Mouse (Mus musculus): ENCODE data around the gene Gm3676. TPM values are rescaled to one million over a fixed set of nuclear protein-coding genes. Genes with fewer than 3 reads are reported as not detected.

Gene Gm3676
- not detected for polyA plus RNA-seq (2017; shearing (Covaris generic))

DNA sequence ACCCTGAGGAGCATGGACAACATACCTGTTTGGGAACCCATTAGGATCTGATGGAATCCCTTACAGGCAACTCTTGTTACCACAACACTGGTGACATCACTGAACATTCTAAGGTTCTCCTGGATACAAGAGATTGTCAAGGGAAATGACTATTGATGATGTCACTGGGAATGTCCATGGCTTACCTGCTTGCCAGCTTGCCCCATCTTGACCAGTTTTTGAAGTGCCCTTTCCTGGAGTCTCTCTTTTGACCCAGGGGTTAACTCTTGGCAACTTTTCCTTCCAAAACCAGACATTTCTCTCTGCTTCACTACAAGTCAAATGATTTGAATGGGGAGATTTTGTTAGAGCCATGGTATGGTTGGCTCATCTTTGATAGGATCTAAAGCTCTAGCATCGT, at the start of gene Gm3676:
TSS of gene Gm3676 (minus strand) at position 101 of the 400 bp plus-strand sequence.

DNA sequence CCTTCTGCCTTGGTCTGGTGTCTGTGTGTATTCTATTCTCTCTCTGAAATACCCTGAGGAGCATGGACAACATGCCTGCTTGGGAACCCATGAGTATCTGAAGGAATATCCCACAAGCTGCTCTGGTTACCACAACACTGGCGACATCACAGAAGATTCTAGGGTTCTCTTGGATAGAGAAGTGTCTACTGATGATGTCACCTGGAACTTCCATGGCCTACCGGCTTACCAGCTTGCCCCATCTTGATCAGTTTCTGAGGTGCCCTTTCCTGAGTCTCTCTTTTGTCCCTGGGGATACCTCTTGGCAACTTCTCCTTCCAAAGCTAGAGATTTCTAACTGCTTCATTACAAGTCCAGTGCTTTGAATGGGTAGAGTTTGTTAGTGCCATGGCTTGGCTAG, 21.8 kb downstream of the Gm3676 start, which contains the start of gene Gm3072:
TSS of gene Gm3072 (minus strand) at position 101 of the 400 bp plus-strand sequence.

Other genes with a start within 250 kb of the Gm3676 start
- not detected for gene Gm6482, start 238.2 kb downstream of the Gm3676 start, polyA plus RNA-seq (2017; shearing (Covaris generic))
- gene Gm7954, start 193.0 kb downstream of the Gm3676 start, polyA plus RNA-seq (2017; shearing (Covaris generic)), result not detected
- gene Gm3486, start 157.0 kb downstream of the Gm3676 start, polyA plus RNA-seq (2017; shearing (Covaris generic)), result not detected
- not detected for gene Gm7970, start 90.9 kb downstream of the Gm3676 start, polyA plus RNA-seq (2017; shearing (Covaris generic))
- under 1 TPM; 0.29 to 0.44 TPM for gene 1700049E17Rik2, start 73.3 kb downstream of the Gm3676 start, polyA plus RNA-seq (2017; shearing (Covaris generic))
- gene Gm3072, start 21.9 kb downstream of the Gm3676 start, polyA plus RNA-seq (2017; shearing (Covaris generic)), result under 1 TPM in 1 of 2 experiments, not detected in 1; 0.43 TPM
- under 1 TPM in 1 of 2 experiments, not detected in 1; 0.29 TPM for gene Gm8068, start 55.4 kb upstream of the Gm3676 start, polyA plus RNA-seq (2017; shearing (Covaris generic))
- not detected for gene Gm7929, start 104.1 kb upstream of the Gm3676 start, polyA plus RNA-seq (2017; shearing (Covaris generic))
- gene Gm47189, start 126.0 kb upstream of the Gm3676 start, polyA plus RNA-seq (2017; shearing (Covaris generic)), result not detected

Data from activated CD4-positive, CD25-positive, alpha-beta regulatory T cell (primary cell).